Mouse (Mus musculus): ENCODE results near the gene Sgpl1.

Sgpl1 gene

DNA sequence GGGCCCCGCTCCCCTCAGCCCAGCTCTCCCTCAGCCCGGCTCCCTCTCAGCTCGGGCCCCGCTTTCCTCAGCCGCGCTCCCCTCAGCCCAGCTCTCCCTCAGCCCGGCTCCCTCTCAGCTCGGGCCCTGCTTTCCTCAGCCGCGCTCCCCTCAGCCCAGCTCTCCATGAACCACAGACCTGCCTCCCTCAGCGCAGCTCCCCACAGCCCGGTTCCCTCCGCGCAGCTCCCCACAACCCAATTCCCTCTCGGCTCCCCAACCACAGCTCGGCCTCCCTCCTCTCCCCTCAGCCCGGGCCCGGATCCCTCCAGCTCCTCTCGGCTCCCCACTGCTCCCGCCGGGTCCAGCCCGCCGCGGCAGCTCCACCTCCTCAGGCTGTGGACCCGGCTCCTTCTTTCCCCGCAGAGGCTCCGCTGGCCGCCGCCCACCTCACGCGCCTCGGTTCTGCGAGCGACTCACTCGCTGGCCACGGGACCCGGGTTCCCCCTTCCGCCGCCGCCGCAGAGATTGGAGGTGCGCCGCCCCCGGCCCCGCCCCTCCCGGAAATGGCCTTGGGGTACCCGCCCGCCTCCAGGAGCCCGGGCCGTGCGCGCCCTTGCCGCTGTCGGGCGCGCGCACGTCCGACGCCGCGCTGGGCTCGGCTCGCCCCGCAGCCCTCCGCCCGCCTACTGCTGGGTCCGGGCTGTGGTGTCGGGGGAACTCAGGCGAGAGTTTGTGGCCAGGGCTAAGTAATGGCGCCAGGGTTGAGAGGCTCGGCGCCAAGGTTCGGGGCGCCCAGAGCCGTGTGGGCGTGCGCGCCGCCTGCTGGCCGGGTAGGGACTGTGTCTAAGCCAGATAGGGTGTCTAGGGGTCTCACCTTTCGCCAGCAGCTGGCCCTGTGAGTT lies at the start of gene Sgpl1:
Sgpl1 (minus strand) TSS at position 547 of the 884 bp plus-strand sequence.
- DNase-seq: peak; percentile 94

DNA sequence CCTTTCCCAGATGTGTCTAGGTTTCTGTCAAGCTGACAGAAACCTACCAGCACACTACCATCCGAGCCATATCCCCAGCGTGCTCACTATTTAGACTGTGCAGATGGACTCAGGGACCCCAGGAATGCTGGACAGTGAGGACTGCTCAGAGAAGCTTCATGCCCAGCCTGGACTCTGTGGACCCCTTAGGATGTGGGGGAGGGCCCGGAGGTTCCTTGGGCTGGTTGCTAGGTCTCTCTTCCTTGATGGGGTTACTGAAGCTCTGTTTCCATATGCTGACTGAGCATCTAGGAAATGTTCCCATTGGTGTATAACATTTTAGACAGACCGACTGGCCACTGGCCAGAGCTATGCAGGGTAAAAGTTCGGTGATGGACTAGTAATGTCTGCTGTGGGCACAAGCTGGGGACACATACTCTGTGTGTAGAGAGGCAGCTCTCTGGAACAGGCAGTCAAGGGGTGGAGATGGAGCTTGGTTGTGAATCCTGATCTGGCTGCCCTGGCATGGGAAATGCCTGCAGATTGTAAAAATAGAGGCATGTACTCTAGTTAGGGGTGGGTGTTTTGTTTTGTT lies 48.3 kb upstream of the Sgpl1 start:
- no peak for DNase-seq

DNA sequence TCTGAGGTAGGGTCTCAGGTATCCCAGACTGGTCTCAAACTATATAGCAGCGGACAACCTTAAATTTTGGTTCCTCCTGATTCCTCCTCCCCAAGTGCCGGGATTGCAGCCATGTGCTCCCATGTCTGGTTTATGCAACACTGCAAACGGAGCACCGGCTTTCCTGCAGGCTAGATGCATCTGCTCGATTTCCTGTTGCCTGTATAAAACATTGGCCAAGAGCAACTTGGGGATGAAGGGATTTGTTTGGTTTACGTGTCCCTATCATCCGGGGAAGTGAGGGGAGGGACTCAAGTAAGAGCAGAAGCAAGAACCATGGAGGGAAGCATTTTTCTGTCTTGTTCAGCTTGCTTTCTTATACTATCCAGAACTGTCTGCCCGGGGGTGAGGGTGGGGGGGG lies 47.7 kb upstream of the Sgpl1 start:
- no peak for DNase-seq

DNA sequence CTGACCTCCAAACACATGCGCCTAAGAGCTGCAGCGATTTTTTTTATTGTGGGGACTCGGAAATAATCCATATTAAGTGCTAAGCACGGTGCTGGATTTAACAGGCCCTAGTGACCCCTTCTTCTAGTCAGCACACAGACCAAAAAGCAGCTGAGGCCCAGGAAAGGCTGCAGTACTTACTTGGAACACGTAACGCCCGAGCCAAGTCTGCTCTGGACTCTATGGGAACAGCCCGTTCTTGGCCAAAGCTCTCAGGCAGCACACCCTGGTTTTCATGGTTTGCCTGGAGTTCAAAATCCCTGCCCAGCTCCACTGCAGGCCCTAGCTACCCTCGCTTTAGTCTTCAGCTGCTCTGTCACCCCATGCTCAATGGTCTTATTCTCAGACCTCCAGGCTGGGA lies 47.1 kb upstream of the Sgpl1 start:
- DNase-seq: no peak

DNA sequence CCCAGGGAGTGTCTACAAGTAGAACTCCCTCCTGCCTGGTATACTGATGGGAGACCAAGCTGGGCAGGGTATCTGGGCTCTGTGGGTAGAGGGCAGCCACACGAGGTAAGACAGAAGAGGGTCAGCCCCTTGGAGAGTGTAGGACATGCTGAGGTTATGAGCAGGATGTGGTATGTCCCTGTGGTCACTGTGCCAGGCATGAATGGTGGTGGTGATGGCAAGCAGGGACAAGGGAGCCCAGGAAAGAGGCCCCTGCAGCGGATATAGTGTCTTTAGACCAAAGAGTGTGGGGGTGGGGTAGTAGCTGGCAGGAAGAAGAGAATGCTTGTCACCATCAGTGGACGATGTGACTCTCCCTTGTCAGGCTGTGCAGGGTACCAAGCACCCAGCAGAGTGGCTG lies 40.5 kb upstream of the Sgpl1 start:
- no peak for DNase-seq

DNA sequence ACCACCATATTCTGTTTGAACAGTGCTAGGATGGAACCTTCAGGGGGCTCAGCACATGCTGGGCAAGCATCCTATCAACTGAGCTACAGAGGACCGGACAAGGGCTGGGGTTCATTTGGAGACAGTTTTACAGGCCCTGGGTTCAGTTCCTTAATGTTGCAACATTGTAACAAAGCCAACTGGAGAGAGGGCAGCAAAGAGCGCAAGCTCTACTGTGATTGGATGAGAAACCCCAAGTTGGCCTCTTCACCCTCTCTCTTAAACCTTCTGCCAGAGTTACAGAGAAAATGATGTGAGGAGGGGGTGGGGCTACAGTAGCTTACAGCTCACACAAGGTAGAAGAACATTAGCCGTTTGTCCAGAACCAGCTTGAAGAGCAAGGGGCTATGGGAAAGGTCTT lies 39.5 kb upstream of the Sgpl1 start:
- no peak for DNase-seq

DNA sequence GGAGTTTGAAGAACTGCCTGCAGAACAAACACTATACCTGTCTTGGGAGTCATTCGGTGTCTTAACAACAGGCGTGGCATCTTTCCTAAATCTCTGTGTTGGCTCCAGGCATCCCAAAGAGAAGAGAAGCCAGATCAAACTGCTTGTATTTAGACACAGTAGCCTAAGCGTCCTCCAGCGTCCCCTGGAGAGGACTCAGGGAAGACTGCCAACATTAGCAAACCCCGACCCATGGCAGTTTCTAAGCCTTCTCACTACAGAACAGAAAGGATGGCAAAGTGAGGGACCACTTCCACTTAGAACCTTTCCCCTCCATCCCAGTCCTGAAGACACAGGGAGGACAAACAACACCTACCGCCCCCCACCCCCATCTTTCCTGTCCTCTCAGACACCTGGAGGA lies 32.4 kb upstream of the Sgpl1 start:
- DNase-seq: no peak

DNA sequence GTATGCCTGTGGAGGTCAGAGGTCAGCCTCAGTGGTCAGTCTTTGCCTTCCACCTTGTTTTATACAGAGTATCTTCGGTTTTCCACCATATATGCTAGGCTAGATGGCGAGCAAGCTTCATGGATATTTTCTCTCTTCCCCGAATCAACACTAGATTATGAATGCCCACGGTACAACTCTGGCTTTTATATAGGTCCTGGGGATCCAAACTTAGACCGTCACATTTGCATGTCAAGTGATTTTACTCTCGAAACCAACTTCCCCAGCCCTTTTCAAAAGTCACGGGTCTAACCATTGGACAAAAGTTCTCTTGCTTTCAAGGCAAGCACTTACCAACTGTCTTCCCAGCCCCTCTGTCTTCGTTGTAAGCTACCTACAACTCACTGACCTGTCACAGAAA lies 31.2 kb upstream of the Sgpl1 start:
- DNase-seq: no peak

DNA sequence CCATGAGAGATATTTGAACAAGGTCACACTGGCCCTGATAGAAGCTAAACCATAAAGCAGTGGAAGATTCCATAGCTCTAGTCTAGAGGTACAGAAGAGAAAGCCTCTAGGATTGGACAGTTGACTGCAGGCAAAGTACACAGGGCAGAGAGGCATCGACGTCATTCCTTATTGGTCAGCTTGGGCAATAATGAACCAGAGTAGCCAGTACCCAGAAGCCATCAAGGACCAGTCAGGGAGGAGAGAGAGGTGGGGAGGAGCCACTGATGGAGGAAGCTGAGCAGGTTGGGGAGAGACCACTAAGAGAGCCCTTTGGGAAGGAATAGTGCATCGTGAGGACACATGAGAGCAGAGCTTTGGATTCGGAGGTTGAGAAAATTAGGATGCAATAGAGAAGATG lies 30.2 kb upstream of the Sgpl1 start:
- no peak for DNase-seq

DNA sequence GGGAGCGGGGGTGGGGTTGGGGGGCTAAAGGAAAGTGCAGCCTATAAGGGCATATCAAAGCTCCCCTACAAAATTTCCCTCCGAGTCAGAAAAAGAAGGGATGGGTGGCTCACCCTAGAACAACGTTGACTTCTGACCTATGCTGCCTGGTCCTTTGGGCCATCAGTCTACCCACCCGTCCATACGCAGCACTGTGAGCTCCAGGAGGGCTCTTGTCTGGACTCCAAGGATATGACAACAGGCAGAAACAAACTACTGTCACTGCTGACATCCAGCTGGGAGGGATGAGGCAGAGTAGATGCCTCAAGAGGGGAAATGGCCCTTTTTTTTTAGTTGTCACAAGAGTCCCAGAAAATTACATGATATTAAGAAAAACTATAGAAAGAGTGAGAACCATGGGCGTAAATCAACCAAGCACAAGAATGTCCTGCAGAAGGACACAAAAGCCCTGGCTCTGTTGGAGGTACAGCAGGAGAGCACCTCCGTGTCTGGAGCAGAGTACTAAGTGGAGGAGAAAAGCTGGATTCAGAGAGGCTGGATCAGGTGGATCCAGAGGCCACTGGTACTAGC lies 28.8 kb upstream of the Sgpl1 start:
- no peak for DNase-seq

DNA sequence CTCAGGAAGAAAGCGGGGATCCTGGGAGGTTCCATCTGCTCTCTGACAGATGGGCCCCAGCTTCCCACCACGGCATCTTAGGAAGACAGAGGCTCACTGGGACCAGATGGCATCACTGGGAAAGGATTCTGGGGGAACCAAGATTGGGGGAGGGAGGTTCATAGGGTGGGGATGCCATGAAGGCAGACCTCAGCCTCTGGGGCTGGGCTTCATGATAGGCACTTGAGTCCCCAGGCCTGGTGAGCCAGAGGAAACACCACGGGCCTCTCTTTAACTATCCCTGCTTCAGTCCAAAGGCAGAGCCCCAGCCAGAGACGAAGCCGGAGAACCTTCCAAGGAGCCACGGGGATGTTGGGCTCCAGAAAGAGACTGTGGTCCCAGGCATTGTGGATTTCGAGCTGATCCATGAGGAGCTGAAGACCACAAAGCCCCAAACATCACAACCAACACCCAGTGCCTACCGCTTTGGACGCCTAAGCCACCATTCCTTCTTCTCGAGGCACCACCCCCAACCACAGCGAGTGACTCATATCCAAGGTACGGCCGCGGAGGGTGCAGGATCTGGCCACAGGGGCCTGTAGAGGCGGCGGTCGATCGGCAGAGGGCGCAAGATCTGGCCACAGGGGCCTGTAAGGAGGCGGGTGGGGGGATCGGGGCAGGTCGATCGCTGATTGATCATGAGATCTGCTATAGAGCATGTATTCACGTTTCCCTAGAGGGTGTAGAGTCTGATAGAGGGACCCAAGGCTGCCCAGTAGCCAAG lies 28.1 kb upstream of the Sgpl1 start:
- DNase-seq: peak; percentile 63

DNA sequence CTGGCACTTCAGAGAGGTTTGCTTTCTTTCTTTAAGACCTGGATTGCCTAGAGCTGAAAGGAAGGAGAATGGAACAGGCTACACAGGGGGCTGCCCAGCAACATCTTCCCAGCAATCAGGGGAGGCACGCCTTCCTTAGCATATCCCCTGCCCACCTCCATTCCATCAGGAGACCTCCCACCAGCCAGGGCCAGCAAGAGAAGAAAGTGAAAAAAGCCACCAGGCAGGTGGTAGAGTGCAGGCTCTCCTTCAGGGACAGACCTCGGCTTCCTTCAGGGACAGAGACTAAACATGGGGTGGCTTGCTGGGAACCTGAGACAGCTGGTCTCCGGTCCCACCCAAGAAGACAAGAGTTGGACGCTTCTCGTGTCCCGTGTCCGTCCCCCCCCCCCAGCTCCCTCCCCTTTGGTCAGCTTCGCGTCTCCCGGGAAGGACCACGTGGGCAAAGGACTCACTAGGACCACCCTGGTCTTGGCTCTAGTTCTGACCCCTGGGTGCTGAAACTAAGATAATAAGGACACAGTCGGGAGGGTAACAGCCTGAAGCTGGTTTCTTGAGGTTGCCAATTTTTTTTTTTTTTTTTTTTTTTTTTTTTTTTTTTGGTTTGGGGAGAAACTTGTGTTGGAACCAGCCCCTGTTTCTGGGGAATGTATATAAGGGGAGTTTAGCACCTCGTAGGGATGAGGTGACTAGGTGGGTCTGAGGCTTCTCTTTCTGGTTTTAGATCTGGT lies 27.4 kb upstream of the Sgpl1 start:
- DNase-seq: no peak

DNA sequence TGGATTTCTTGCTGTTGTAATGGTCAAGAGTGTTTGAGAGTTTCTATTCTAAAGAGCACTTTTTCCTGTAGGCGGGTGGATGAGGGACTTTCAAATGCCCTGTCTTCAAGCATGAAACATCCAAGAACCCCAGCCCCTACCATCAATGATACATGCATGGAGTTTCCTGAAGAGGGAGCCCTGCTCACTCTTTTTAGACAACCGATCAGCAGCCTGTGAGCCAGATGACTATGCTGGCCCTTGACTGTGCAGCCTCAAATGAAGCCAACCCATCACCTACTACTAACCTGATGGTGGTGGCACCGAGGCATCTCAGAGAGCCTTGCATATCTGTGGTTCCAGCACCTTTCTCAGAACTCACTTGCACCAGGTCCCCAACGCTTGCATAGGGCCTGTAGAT lies 25.0 kb upstream of the Sgpl1 start:
- DNase-seq: no peak

DNA sequence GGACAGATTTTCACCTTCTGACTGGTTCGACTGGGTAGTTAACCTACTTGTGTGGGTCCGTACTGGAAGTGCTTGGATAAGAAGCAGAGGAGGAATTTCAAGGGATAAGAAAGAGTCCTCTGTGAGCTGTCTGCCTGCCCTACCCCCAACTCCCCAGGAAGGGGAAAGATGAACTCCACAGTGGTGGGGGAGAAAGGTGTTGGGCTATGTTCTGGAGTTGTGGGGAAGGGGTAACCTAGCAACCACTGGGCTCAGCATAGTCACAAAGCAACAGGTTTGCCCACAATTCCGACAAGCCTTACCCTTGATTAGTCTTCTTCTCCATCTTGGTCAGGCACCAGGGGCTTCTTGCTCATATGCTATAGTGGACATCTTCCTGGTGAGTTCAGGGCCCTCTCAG lies 24.2 kb upstream of the Sgpl1 start, which contains the start of gene Tbata:
Tbata (plus strand) TSS at position 301 of the 400 bp plus-strand sequence.
- no peak for DNase-seq

DNA sequence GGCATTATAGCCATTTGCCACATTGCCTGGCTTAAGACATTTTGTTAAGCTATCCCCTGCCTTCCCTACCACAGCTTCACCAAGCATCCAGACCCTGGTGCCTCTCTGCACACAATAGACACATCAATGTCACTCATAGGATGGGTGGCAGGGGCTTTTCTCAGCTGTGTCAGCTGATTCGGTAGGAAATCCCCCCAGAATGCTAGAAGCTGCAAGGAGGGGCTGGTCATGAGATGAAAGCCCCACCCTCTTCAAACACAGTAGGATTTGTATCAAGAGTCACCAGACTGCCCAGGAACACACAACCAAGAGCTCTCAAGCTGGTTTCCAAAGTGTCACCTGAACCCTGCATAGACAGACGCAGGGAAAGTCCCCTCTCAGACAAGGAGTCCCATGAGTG lies 20.9 kb upstream of the Sgpl1 start:
- DNase-seq: no peak

DNA sequence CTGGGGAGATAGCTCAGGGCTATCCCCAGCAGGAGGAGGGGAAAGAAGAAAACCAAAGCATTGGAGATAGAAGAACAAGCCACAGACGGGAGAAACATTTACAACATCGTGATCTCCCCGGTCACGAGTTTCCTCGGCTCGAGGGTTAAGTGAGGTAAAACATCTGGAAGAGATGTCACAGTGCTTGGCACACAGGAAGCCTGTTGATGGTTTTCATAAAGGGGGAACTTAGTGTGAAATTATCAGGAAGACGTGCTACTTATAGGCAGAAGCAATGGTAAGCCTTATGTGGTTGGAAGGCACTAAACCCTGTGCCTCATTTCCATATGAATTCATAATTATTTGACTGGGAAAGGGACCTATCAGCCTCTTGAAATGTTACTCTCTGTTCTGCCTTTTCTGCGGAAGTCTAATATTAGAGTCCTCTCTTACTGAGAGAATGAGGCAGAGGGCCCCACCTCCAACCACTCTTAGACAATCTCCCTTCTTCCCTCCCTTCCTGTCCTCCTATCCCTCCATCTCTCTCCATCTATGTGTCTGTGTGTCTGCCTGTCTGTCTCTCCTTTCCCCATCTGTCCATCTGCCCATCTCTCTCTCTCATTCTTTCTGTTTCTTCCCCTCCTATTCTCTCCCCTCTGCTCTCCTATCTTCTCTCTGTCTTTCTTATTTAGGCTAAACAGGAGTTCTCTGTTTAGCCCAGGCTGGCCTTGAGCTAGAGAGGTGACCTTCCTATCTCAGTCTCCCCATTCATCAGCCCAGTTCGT lies 20.0 kb upstream of the Sgpl1 start:
- no peak for DNase-seq

DNA sequence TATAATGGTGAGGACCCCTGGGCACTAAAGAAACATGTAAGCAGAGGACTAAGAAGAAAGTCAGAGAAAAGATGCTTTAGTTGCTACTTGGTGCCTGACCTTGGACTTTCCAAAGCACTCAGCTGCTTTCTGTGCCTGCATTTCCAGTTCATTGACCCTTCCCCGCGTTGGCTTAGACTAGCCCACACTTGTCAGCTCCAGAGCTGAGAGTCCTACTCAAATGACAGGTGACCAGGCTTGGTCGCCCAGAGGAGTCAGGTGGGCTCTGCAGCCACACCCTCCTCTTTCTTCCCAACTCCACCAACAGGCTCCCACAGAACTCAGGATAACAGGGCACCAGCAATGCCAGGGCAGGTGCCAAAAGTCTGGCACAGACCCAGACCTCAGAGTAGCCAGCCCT lies 14.9 kb upstream of the Sgpl1 start:
- DNase-seq: no peak

DNA sequence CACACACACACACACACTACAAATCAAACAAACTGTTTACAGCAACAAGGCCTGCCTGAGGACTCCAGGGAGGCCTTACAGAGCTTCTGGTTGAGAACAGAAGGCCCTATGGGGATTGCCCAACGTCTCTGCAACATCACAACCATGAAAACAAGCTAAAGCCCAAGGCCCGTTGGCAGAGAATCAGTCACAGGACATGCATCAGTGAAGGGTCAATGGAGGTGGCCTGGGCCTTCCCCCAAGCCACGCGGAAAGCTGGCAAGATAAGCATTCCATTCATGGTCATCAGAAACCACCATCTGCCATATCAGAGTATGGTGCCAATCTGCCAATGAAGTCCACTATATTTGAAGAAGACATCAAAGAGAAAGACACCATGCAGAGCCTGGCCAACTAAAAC lies 13.2 kb upstream of the Sgpl1 start:
- no peak for DNase-seq

DNA sequence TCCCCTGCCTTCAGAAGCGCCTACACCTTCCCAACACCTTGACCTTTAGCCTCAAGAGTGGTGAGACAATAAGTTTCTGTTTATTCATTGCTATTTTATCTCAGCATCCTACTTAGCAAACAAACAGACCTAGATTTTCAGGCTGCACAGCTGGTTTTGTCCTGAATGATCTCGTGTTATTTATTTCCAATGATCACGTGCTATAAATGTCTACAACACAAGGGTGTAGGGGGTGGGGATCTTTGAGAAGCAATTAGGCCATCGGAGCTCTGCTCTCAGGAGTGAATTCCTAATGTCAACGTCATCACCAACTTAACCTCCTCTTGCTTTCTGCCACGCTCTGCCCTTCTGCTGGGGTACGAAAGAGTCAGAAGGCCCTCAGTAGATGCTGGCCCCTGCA lies 12.6 kb upstream of the Sgpl1 start:
- no peak for DNase-seq

DNA sequence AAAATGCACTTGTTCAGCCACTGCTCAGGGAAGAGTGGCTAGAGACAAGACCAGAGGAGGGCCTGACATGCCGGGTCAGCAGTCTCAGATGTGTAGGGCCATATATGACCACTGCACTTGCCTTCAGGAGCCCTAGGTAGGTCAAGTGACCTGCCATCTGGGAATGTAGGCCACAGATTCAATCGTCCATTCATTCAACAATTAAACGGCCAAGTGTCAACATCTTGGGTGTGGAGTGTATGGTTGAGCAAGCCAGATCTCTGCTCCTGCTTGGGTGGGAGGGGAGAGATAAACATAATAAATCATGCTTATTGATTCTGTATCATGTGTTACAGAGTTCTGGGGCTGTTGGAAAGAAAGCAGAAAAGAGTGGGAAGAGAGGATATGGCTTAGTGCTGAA lies 11.1 kb upstream of the Sgpl1 start:
- DNase-seq: no peak

DNA sequence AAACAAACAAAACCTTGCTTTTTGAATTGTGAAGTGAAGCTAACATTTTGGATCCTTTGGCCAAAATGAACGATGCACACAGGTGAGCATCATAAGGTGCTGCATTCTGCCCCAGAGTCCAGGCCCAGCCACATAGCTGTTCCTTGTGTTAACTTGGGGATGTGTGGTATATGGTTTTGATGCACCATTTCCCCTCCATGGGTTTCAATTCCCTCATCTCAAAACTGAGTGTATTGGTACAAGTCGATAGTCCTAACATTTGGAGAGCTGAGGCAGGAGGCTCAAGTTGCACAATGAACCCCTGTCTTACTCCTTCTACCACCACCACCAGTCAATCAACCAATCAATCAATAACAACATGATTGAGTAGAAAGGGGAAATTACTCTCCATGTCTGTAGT lies 8.9 kb upstream of the Sgpl1 start:
- DNase-seq: no peak

DNA sequence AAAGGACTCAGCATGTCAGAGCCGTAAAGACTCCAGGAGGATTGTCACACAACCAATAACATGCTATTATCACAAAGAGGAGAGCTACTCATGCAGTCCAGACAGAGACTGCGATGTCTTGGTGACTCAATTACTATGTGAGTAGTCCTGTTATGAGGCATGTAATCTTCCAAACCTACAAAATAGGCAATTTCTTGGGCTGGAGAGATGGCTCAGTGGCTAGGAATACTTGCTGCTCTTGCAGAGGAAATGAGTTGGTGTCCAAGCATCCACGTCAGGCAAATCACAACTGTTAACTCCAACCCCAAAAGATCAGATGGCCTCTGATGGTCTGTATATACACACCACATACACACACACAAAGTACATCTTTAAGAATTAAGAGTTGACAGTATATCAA lies 8.1 kb upstream of the Sgpl1 start:
- no peak for DNase-seq

Data from thymus, postnatal 4 days (tissue).